Mouse (Mus musculus): ENCODE measurements around the gene Fmod.

- TF ChIP-seq CTCF (conservative IDR thresholded peaks at IDR 0.05; ENCODE audit: low read length) (no peak), POU5F1 (IDR thresholded peaks at IDR 0.05; ENCODE audit: borderline replicate concordance, low read length) (no peak)
Measured at GRCm38 (mm10) chr1:134080406-134080805, 43.4 kb downstream of the Fmod start.
